Mouse (Mus musculus) limb, embryonic 15.5 days (tissue): ENCODE data around the gene Wwtr1. TPM values are rescaled to one million over a fixed set of nuclear protein-coding genes. Genes with fewer than 3 reads are reported as not detected.

Experiments
- ATAC-seq: fragments of 200-750 bp; cut with Nextera tagmentation; 2 replicates; pipeline ENCODE4 v1.8.0; 2017; ENCODE audit warnings: low read depth, moderate TSS enrichment; ENCODE audit not compliant: insufficient number of reproducible peaks, low FRiP score, low TSS enrichment
- H3K27ac ChIP-seq: fragments of 300-500 bp; sonication (generic); 2 replicates; pipeline ENCODE4 v1.5.1; 2015; ENCODE audit warnings: moderate library complexity, mild to moderate bottlenecking, inconsistent platforms
- H3K27me3 ChIP-seq: fragments of 300-500 bp; sonication (generic); 2 replicates; pipeline ENCODE4 v1.6.1; 2015; ENCODE audit warnings: inconsistent platforms
- H3K36me3 ChIP-seq: fragments of 300-500 bp; sonication (generic); 2 replicates; pipeline ENCODE4 v1.6.1; 2015; ENCODE audit warnings: inconsistent platforms
- H3K4me1 ChIP-seq: fragments of 300-500 bp; sonication (generic); 2 replicates; pipeline ENCODE4 v1.6.1; 2015; ENCODE audit warnings: inconsistent platforms
- H3K4me2 ChIP-seq: fragments of 300-500 bp; sonication (generic); 2 replicates; pipeline ENCODE4 v1.6.1; 2015; ENCODE audit warnings: mild to moderate bottlenecking, inconsistent platforms
- H3K4me3 ChIP-seq: fragments of 300-500 bp; sonication (generic); 2 replicates; pipeline ENCODE4 v1.5.1; 2015; ENCODE audit warnings: mild to moderate bottlenecking, inconsistent platforms
- H3K9ac ChIP-seq: fragments of 300-500 bp; sonication (generic); 2 replicates; pipeline ENCODE4 v1.6.1; 2015; ENCODE audit warnings: inconsistent platforms
- H3K9me3 ChIP-seq: fragments of 300-500 bp; sonication (generic); 2 replicates; pipeline ENCODE4 v1.6.1; 2016; ENCODE audit warnings: inconsistent platforms
- WGBS: fragments of 180-500 bp; shearing (Covaris S2); methylation state at CpG from one replicate; pipeline ENCODE4 v1.1.7; 2015; 5-methylcytosine and 5-hydroxymethylcytosine counted together
- polyA plus RNA-seq: library from polyadenylated mRNA; unstranded; fragments of >200 nt; fragmentation: Nextera tagmentation; extraction: Ambion mirVana; gene quantifications from 2 replicates; pipeline ENCODE4 v1.2.1, GENCODE M21; 2015

Gene Wwtr1
- polyA plus RNA-seq, 1 experiment from 2014 or later: 36.2 TPM

GRCm38 (mm10) chr3:57554890-57555239, 20.8 kb downstream of the Wwtr1 start:
- no peak overlapping the region for H3K4me3 ChIP-seq
- H3K9me3 ChIP-seq: no peaks in the 10 kb centered on the region
- 60% methylated on average over 3 of the region's 3 CpGs for WGBS
- no peak overlapping the region for H3K9ac ChIP-seq
- no peaks in the 10 kb centered on the region for H3K27me3 ChIP-seq
- peaks cover 10% of the 10 kb centered on the region; the same call in 1 of the 2 replicates for H3K4me1 ChIP-seq
- ATAC-seq: no peak
- H3K4me2 ChIP-seq: no peak overlapping the region
- peaks cover 14% of the 10 kb centered on the region for H3K36me3 ChIP-seq
- H3K27ac ChIP-seq: no peak overlapping the region

GRCm38 (mm10) chr3:57554124-57554889, 21.4 kb downstream of the Wwtr1 start:
- Histone ChIP-seq H3K27ac (no peak overlapping the region; the same call in 1 of the 2 replicates), H3K27me3 (no peaks in the 10 kb centered on the region), H3K9me3 (no peaks in the 10 kb centered on the region), H3K9ac (no peak overlapping the region), H3K36me3 (peaks cover 11% of the 10 kb centered on the region), H3K4me3 (no peak overlapping the region), H3K4me1 (peaks cover 10% of the 10 kb centered on the region; the same call in 1 of the 2 replicates), H3K4me2 (no peak overlapping the region)
- WGBS: 79% methylated on average over 10 of the region's 10 CpGs
- ATAC-seq: no peak

GRCm38 (mm10) chr3:57553108-57553507, 22.6 kb downstream of the Wwtr1 start:
- Histone ChIP-seq H3K4me3 (no peak overlapping the region), H3K9me3 (no peaks in the 10 kb centered on the region), H3K4me2 (no peak overlapping the region), H3K4me1 (peaks cover 10% of the 10 kb centered on the region; the same call in 1 of the 2 replicates), H3K27me3 (no peaks in the 10 kb centered on the region), H3K27ac (no peak overlapping the region), H3K36me3 (peaks cover 4% of the 10 kb centered on the region; the same call in 1 of the 2 replicates), H3K9ac (no peak overlapping the region)
- WGBS: 78% methylated on average over 5 of the region's 5 CpGs
- no peak for ATAC-seq

GRCm38 (mm10) chr3:57551210-57551609, 24.5 kb downstream of the Wwtr1 start:
- 61% methylated on average over 2 of the region's 2 CpGs for WGBS
- no peak overlapping the region for H3K9ac ChIP-seq
- ATAC-seq: 0 out of 2 replicates have a peak, but pooled peaks have one; percentile 35
- H3K4me2 ChIP-seq: no peak overlapping the region
- no peaks in the 10 kb centered on the region for H3K27me3 ChIP-seq
- H3K4me3 ChIP-seq: no peak overlapping the region
- peaks cover 4% of the 10 kb centered on the region; the same call in 1 of the 2 replicates for H3K36me3 ChIP-seq
- H3K27ac ChIP-seq: no peak overlapping the region
- H3K9me3 ChIP-seq: no peaks in the 10 kb centered on the region
- peaks cover 10% of the 10 kb centered on the region; the same call in 1 of the 2 replicates for H3K4me1 ChIP-seq

- no peak overlapping the region for H3K9ac ChIP-seq
- H3K9me3 ChIP-seq: no peaks in the 10 kb centered on the region
- H3K36me3 ChIP-seq: peaks cover 4% of the 10 kb centered on the region; the same call in 1 of the 2 replicates
- H3K4me2 ChIP-seq: no peak overlapping the region
- no peak overlapping the region; the same call in 1 of the 2 replicates for H3K27ac ChIP-seq
- H3K27me3 ChIP-seq: no peaks in the 10 kb centered on the region
- 68% methylated on average over 5 of the region's 5 CpGs for WGBS
- no peak overlapping the region for H3K4me3 ChIP-seq
- no peak for ATAC-seq
- H3K4me1 ChIP-seq: peaks cover 10% of the 10 kb centered on the region; the same call in 1 of the 2 replicates
Observed at GRCm38 (mm10) chr3:57550468-57551185, 25.1 kb downstream of the Wwtr1 start.

- Histone ChIP-seq H3K27me3 (no peaks in the 10 kb centered on the region), H3K9ac (no peak overlapping the region), H3K4me1 (peaks cover 11% of the 10 kb centered on the region; the same call in 1 of the 2 replicates), H3K9me3 (no peaks in the 10 kb centered on the region), H3K27ac (peak overlapping the region; percentile 40; the same call in 1 of the 2 replicates), H3K4me2 (no peak overlapping the region), H3K36me3 (no peaks in the 10 kb centered on the region), H3K4me3 (no peak overlapping the region)
- ATAC-seq: no peak
- 71% methylated on average over 9 of the region's 9 CpGs for WGBS
Observed at GRCm38 (mm10) chr3:57544154-57544553, 31.6 kb downstream of the Wwtr1 start.

GRCm38 (mm10) chr3:57542848-57543380, 32.8 kb downstream of the Wwtr1 start:
- Histone ChIP-seq H3K9me3 (no peaks in the 10 kb centered on the region), H3K4me3 (no peak overlapping the region), H3K27ac (no peak overlapping the region), H3K36me3 (no peaks in the 10 kb centered on the region), H3K4me2 (no peak overlapping the region), H3K4me1 (peaks cover 11% of the 10 kb centered on the region; the same call in 1 of the 2 replicates), H3K9ac (no peak overlapping the region), H3K27me3 (no peaks in the 10 kb centered on the region)
- ATAC-seq: no peak

- H3K4me2 ChIP-seq: no peak overlapping the region
- WGBS: 68% methylated on average over 7 of the region's 7 CpGs
- no peaks in the 10 kb centered on the region for H3K9me3 ChIP-seq
- H3K27me3 ChIP-seq: no peaks in the 10 kb centered on the region
- peaks cover 11% of the 10 kb centered on the region; the same call in 1 of the 2 replicates for H3K4me1 ChIP-seq
- peak overlapping the region; percentile 47 for H3K27ac ChIP-seq
- no peak for ATAC-seq
- H3K4me3 ChIP-seq: no peak overlapping the region
- no peaks in the 10 kb centered on the region for H3K36me3 ChIP-seq
- H3K9ac ChIP-seq: no peak overlapping the region
Observed at GRCm38 (mm10) chr3:57541205-57541604, 34.5 kb downstream of the Wwtr1 start.

- Histone ChIP-seq H3K4me1 (peaks cover 18% of the 10 kb centered on the region; the same call in 1 of the 2 replicates), H3K36me3 (no peaks in the 10 kb centered on the region), H3K9me3 (no peaks in the 10 kb centered on the region), H3K4me2 (no peak overlapping the region), H3K27ac (peak overlapping the region; percentile 47; the same call in 1 of the 2 replicates), H3K9ac (no peak overlapping the region), H3K4me3 (no peak overlapping the region), H3K27me3 (no peaks in the 10 kb centered on the region)
- ATAC-seq: no peak
- 54% methylated on average over 2 of the region's 2 CpGs for WGBS
Observed at GRCm38 (mm10) chr3:57540474-57540873, 35.2 kb downstream of the Wwtr1 start.

GRCm38 (mm10) chr3:57535483-57536185, 40.1 kb downstream of the Wwtr1 start:
- Histone ChIP-seq H3K27ac (0 out of 2 replicates have a peak overlapping the region, but pooled peaks have one; percentile 14), H3K4me2 (no peak overlapping the region), H3K4me1 (peaks cover 25% of the 10 kb centered on the region; the same call in 1 of the 2 replicates), H3K4me3 (no peak overlapping the region), H3K9ac (no peak overlapping the region), H3K9me3 (no peaks in the 10 kb centered on the region), H3K36me3 (no peaks in the 10 kb centered on the region), H3K27me3 (no peaks in the 10 kb centered on the region)
- ATAC-seq: peak; percentile 74; the same call in 1 of the 2 replicates
- WGBS: 41% methylated on average over 13 of the region's 13 CpGs

- Histone ChIP-seq H3K27ac (peak overlapping the region; percentile 40), H3K4me2 (no peak overlapping the region), H3K27me3 (no peaks in the 10 kb centered on the region), H3K4me1 (peaks cover 31% of the 10 kb centered on the region), H3K9ac (no peak overlapping the region), H3K4me3 (no peak overlapping the region), H3K9me3 (no peaks in the 10 kb centered on the region), H3K36me3 (no peaks in the 10 kb centered on the region)
- ATAC-seq: no peak
- WGBS: 42% methylated on average over 6 of the region's 6 CpGs
Observed at GRCm38 (mm10) chr3:57534450-57534849, 41.3 kb downstream of the Wwtr1 start.
